Mouse (Mus musculus) forebrain, embryonic 14.5 days (tissue): ENCODE data around the gene Fam8a1. TPM values are rescaled to one million over a fixed set of nuclear protein-coding genes. Genes with fewer than 3 reads are reported as not detected.

Experiments used
- ATAC-seq: fragments of 200-750 bp; cut with Nextera tagmentation; 2 replicates; pipeline ENCODE4 v1.8.0; 2017; ENCODE audit warnings: mild to moderate bottlenecking, moderate library complexity
- DNase-seq: peaks from one replicate; pipeline ENCODE4 v3.0.0-alpha.2; 2015; ENCODE audit warnings: low spot score
- H3K27ac ChIP-seq: fragments of 300-500 bp; sonication (generic); 2 replicates; pipeline ENCODE4 v1.5.1; 2014; ENCODE audit warnings: low read depth, mild to moderate bottlenecking, control low read depth, low read length, moderate library complexity
- H3K27me3 ChIP-seq: fragments of 300-500 bp; sonication (generic); replicated peaks from 2 replicates; pipeline ENCODE4 v1.6.1; 2014; ENCODE audit warnings: low read length, control low read depth, mixed read lengths; ENCODE audit not compliant: control insufficient read depth, insufficient read depth
- H3K36me3 ChIP-seq: fragments of 300-500 bp; sonication (generic); 2 replicates; pipeline ENCODE4 v1.6.1; 2014; ENCODE audit warnings: low read length, control low read depth; ENCODE audit not compliant: control insufficient read depth, insufficient read depth
- H3K4me1 ChIP-seq: fragments of 300-500 bp; sonication (generic); 2 replicates; pipeline ENCODE4 v1.6.1; 2014; ENCODE audit warnings: antibody characterized with exemption, low read length, control low read depth; ENCODE audit not compliant: control insufficient read depth, insufficient read depth
- H3K4me2 ChIP-seq: fragments of 300-500 bp; sonication (generic); 2 replicates; pipeline ENCODE4 v1.6.1; 2014; ENCODE audit warnings: mild to moderate bottlenecking, control low read depth, low read length
- H3K4me3 ChIP-seq: fragments of 300-500 bp; sonication (generic); 2 replicates; pipeline ENCODE4 v1.5.1; 2014; ENCODE audit warnings: low read depth, low read length, control low read depth
- H3K9ac ChIP-seq: fragments of 300-500 bp; sonication (generic); 2 replicates; pipeline ENCODE4 v1.6.1; 2014; ENCODE audit warnings: mild to moderate bottlenecking, low read length, control low read depth, moderate library complexity
- H3K9me3 ChIP-seq: fragments of 300-500 bp; sonication (generic); replicated peaks from 2 replicates; pipeline ENCODE4 v1.6.1; 2016; ENCODE audit warnings: low read length, control low read depth, mixed read lengths; ENCODE audit not compliant: control insufficient read depth
- WGBS: fragments of 180-500 bp; shearing (Covaris S2); extraction: QIAGEN DNeasy Blood & Tissue Kit; methylation state at CpG from one replicate; pipeline ENCODE4 v1.1.7; 2014; 5-methylcytosine and 5-hydroxymethylcytosine counted together
- polyA plus RNA-seq: library from polyadenylated mRNA; unstranded; fragments of >200 nt; fragmentation: Nextera tagmentation; extraction: Ambion mirVana; gene quantifications from 2 replicates; pipeline ENCODE4 v1.2.1, GENCODE M21; 2014

Fam8a1 gene
- polyA plus RNA-seq, 1 experiment from 2014 or later = 14.9 TPM

DNA sequence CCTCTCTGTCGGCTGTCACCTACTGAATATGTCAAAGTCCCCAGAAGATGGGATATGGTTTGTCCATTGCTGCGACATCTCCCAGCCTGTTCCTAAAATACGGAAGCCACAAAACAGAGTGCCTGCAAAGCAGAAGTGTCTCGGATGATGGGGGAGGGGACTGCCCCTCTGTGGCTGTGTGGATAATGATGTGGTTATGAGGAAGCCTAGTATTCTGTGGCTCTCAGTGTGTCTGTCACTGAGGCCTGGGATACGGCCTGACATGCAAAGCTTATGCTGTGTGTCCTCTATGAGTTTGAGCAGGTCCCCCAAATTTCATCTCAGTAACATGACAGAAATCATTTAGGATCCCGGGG is 35.2 kb upstream of the Fam8a1 start:
- Histone ChIP-seq H3K27ac (peak overlapping the region; percentile 64), H3K4me3 (peak overlapping the region; percentile 10), H3K27me3 (no peaks in the 10 kb centered on the region), H3K9me3 (no peaks in the 10 kb centered on the region), H3K9ac (peak overlapping the region; percentile 55), H3K4me2 (peak overlapping the region; percentile 49), H3K36me3 (no peaks in the 10 kb centered on the region), H3K4me1 (peaks cover 14% of the 10 kb centered on the region)
- peak; percentile 86 for ATAC-seq
- 13% methylated on average over 6 of the region's 6 CpGs for WGBS
- peak; percentile 71 for DNase-seq

DNA sequence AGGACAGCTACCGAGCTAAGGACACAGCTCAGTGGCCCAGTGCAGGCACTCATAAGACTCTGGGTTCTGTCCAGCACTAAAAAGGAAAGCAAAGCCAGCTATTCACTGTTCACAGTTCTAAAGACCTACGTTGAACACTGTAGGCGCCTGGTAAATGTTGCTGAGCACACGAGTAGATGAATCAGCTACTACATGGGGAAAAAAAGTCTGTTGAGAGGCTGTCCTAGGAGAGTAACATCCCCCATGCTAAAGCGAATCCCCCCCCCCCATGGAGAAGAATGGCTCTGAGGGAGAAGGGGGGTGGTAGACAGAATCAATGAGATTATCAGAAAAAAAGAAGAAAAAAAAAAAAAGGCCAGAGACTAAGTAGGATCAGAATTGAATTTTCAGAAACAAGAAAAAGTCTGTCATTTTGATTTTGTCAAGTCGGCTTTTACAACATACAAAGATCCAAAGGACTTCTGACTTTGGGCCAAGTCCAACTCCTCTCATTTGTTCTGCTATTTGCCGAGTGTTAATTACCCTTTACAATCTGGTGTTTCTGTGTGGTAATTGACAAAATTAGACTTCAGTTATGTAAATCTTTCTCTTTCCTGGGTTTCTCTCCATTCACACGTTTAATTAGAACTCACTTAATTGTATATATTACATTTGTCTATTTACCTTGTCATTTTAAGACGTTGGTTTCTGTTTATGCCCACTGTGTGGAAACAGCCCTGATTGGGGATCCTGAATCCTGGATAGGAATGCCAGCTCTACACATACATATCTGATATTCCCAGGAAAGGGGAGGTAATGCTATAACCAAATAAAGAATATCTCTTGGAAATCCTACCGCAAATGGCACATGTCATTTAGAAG is 28.5 kb upstream of the Fam8a1 start:
- DNase-seq (peak; percentile 95), ATAC-seq (peak; percentile 87)
- H3K4me2 ChIP-seq = no peak overlapping the region
- H3K4me1 ChIP-seq = no peaks in the 10 kb centered on the region
- WGBS = 38% methylated on average over 10 of the region's 10 CpGs
- H3K9me3 ChIP-seq = peaks cover 3% of the 10 kb centered on the region; the same call in 1 of the 2 replicates
- H3K4me3 ChIP-seq = no peak overlapping the region
- no peaks in the 10 kb centered on the region for H3K27me3 ChIP-seq
- 0 out of 2 replicates have a peak overlapping the region, but pooled peaks have one; percentile 52 for H3K27ac ChIP-seq
- no peak overlapping the region for H3K9ac ChIP-seq
- H3K36me3 ChIP-seq = no peaks in the 10 kb centered on the region

DNA sequence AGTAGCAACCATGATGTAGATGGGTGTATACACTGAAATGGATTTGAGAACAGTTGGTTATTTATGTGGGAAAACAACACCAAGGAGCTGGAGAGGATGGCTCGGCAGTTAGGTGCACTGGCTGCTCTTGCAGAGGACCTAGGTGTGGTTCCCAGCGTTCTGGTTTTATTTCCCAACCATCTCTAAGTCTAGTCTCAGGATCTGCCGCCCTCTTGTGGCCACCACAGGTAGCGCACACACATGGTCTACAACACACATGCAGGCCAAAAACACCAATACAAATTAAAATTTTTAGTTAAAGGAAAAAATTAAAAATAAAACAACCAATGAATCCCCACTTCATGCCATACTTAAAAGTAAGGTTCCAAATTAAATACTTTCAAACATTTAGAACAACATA is 27.0 kb upstream of the Fam8a1 start:
- ATAC-seq (no peak), DNase-seq (no peak)
- peaks cover 3% of the 10 kb centered on the region; the same call in 1 of the 2 replicates for H3K9me3 ChIP-seq
- 88% methylated on average over 4 of the region's 4 CpGs for WGBS
- H3K4me3 ChIP-seq = no peak overlapping the region
- H3K4me1 ChIP-seq = no peaks in the 10 kb centered on the region
- no peak overlapping the region for H3K27ac ChIP-seq
- H3K36me3 ChIP-seq = no peaks in the 10 kb centered on the region
- H3K4me2 ChIP-seq = no peak overlapping the region
- no peak overlapping the region for H3K9ac ChIP-seq
- H3K27me3 ChIP-seq = no peaks in the 10 kb centered on the region

DNA sequence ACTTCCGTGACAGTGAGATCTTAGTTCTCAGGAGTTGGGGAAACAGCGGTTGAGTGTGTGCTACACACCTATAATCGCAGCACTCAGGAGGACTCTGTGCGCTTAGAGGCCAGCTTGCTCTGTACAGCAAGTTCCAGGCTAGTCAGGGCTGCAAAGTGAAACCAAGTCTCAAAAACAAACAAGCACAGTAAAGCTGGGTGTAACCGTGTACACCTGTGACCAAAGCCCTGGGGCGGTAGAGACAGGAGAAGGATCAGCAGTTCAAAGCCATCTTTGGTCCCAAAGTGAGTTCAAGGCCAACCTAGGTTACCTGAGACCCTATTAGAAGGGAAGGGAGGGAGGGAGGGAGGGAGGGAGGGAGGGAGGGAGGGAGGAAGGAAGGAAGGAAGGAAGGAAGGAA is 25.1 kb upstream of the Fam8a1 start:
- no peak for DNase-seq
- Histone ChIP-seq H3K9ac (no peak overlapping the region), H3K36me3 (no peaks in the 10 kb centered on the region), H3K27ac (no peak overlapping the region), H3K4me2 (no peak overlapping the region), H3K4me1 (no peaks in the 10 kb centered on the region), H3K27me3 (no peaks in the 10 kb centered on the region), H3K4me3 (no peak overlapping the region), H3K9me3 (peaks cover 3% of the 10 kb centered on the region; the same call in 1 of the 2 replicates)
- WGBS = 91% methylated on average over 6 of the region's 6 CpGs
- ATAC-seq = no peak

DNA sequence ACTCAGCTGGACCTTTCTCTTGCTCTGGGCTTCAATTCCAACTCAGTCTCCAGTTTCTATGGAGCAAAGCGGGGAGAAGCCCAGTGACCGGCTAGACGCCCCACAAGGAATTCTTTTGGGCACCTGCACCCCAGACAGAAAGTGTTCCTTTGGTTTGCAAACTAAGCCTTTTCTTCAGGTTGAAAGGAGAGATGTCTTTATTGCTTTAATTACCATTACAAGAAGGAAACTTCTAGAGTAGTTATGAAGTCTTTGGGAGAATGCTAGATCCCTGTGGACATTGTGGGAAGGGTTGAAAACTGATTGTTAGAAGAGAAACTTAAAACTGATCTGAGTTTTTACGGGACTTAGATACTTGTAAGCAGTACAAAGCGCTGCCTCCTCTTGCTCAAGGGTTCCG is 23.8 kb upstream of the Fam8a1 start:
- Histone ChIP-seq H3K27ac (no peak overlapping the region), H3K4me1 (no peaks in the 10 kb centered on the region), H3K9ac (no peak overlapping the region), H3K27me3 (no peaks in the 10 kb centered on the region), H3K9me3 (peaks cover 3% of the 10 kb centered on the region; the same call in 1 of the 2 replicates), H3K36me3 (no peaks in the 10 kb centered on the region), H3K4me2 (no peak overlapping the region), H3K4me3 (no peak overlapping the region)
- DNase-seq (no peak), ATAC-seq (no peak)
- WGBS = 68% methylated on average over 6 of the region's 6 CpGs

DNA sequence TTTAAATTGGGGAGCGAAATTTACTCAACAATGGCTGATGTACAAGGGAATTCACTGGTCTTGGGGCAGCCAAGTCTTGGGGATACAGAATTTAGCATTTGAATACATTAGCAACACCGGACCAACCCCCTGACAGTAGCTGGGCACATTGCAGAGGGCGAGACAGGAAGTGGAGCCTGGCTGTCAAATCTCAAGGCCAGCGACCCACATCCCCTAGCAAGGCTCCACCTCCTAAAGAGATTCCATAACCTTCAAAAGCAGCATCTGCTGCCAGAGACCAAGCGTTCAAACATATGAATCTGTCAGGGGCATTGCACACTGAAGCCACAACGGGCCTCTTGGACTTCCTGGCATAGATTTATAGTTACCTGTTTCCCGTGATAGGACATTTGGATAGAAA is 17.5 kb upstream of the Fam8a1 start:
- no peak overlapping the region for H3K4me2 ChIP-seq
- 0 out of 2 replicates have a peak, but pooled peaks cover 2% of the 10 kb centered on the region for H3K9me3 ChIP-seq
- no peak overlapping the region for H3K27ac ChIP-seq
- no peaks in the 10 kb centered on the region for H3K27me3 ChIP-seq
- ATAC-seq (no peak), DNase-seq (no peak)
- WGBS = 88% methylated on average over 7 of the region's 7 CpGs
- H3K36me3 ChIP-seq = no peaks in the 10 kb centered on the region
- H3K4me1 ChIP-seq = no peaks in the 10 kb centered on the region
- H3K4me3 ChIP-seq = no peak overlapping the region
- H3K9ac ChIP-seq = no peak overlapping the region

DNA sequence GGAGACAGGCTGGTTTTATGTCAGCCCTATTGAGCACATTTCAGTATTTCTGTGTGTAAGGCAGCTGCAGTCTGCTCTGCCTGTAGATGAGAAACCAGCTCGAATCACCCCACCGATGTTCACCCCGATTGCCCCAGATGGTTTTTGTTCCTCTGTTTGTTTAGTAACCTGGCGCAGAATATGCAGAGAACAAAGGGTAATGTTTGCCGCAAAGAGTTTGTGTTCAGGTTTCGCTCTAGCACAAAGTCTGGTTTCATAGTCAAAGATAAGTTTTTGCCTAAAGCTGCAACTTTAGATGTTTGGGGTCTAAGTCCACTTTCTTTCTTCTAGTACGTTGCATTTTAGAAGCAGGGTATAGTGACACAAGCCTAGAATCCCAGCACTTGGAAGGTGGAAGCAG is 16.7 kb upstream of the Fam8a1 start:
- Histone ChIP-seq H3K9ac (no peak overlapping the region), H3K36me3 (no peaks in the 10 kb centered on the region), H3K4me3 (no peak overlapping the region), H3K4me2 (no peak overlapping the region), H3K9me3 (0 out of 2 replicates have a peak, but pooled peaks cover 2% of the 10 kb centered on the region), H3K27ac (no peak overlapping the region), H3K4me1 (no peaks in the 10 kb centered on the region), H3K27me3 (no peaks in the 10 kb centered on the region)
- DNase-seq (no peak), ATAC-seq (no peak)
- 82% methylated on average over 7 of the region's 7 CpGs for WGBS

DNA sequence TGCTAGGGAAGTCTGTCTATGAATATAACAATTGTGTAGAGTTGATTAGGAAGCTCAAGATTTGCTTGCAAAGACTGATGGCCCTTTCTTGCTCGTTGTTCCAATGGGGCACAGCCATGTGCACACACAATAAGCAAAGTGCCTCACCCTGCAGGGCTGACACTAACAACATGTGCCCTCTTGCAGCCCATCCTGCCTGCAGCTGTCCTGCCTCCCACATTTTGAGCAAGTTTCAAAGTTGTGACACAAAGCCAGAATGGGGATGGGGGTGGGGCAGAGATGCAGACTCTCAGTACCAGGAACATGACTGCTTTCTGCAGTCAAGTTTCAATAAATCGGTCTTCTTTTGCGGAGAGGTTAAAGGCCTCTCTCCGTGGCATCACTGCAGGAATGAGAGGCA is 15.7 kb upstream of the Fam8a1 start:
- no peak overlapping the region for H3K9ac ChIP-seq
- 62% methylated on average over 4 of the region's 4 CpGs for WGBS
- no peaks in the 10 kb centered on the region for H3K4me1 ChIP-seq
- no peak overlapping the region for H3K4me3 ChIP-seq
- no peaks in the 10 kb centered on the region for H3K27me3 ChIP-seq
- DNase-seq = peak; percentile 8
- no peak for ATAC-seq
- H3K27ac ChIP-seq = no peak overlapping the region
- 0 out of 2 replicates have a peak, but pooled peaks cover 2% of the 10 kb centered on the region for H3K9me3 ChIP-seq
- H3K36me3 ChIP-seq = no peaks in the 10 kb centered on the region
- no peak overlapping the region for H3K4me2 ChIP-seq

DNA sequence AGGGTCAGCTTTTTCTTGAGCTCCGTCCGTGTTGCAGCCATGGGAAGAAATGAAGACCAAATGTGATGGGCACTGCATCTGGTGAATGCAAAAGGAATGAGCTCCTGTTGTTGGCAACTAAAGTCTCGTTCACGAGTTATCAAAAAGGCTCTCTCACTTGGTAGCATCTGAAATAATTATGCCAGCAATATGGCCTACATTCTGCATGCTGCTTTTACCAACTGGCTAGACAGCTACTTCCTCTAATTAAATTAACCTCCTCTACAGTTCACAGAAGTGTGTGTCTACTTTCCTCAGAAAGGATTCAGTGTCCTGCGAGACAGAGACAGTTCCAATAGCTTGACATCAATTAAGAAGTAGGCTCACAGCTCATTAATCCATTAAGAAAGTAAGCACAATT is 14.8 kb upstream of the Fam8a1 start:
- H3K9ac ChIP-seq = no peak overlapping the region
- H3K4me2 ChIP-seq = no peak overlapping the region
- H3K4me3 ChIP-seq = no peak overlapping the region
- WGBS = 51% methylated on average over 5 of the region's 5 CpGs
- no peak overlapping the region for H3K27ac ChIP-seq
- no peaks in the 10 kb centered on the region for H3K4me1 ChIP-seq
- H3K36me3 ChIP-seq = no peaks in the 10 kb centered on the region
- H3K9me3 ChIP-seq = 0 out of 2 replicates have a peak, but pooled peaks cover 2% of the 10 kb centered on the region
- H3K27me3 ChIP-seq = no peaks in the 10 kb centered on the region
- DNase-seq = peak; percentile 70
- ATAC-seq = 0 out of 2 replicates have a peak, but pooled peaks have one; percentile 26
